In the genomic region with DNA sequence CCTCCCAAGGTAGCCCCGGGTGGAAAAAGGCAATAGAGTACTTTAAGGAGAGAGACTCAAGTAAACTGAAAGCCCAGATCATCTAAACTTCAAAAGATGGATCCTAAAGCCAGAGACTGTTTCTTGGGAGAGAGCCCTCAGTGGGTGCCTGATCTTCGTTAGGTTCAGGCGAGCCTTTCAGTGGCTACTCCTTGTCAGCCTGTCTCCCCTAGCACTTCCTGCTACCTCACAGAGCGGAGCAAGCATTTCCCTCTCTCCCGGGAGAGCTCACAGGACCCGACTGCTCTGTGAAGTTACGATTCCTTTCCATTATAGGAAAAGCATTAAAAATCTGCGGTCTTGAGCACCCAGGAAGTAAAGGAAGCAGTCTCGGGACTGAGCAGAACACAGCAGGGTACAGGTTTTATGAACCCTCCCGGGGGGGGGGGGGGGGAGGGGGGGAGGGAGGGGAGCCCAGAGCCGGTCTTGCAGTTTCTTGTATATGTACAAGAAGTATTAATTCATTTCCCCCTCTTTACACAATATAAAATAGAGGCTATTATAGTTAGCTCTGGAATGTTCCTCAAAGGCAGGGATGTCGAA, we compare ENCODE assay signal across 10 mouse cellular contexts. TPM values are rescaled to one million over a fixed set of nuclear protein-coding genes. Genes with fewer than 3 reads are reported as not detected.
DNase-seq lines count a peak whose midpoint lies in the region; ATAC-seq and TF ChIP-seq lines count a peak whose summit lies in the region.
"Had no signal": no experiment of that assay in that cellular context is flagged by ENCODE, and none has a peak within 500 bp of the region (broad histone marks: within the 10 kb centered on the region; RNA-seq: fewer than 3 reads in every experiment).

No protein-coding gene starts in this region.

- no peak for TF ChIP-seq CTCF in gastrocnemius, adult 2 months (IDR thresholded peaks at IDR 0.05)
- TF ChIP-seq CTCF in lung, postnatal 0 days (IDR thresholded peaks at IDR 0.05): no peak

- H3K4me2 ChIP-seq in lung, postnatal 0 days (replicated peaks; ENCODE audit: low read depth, low read length): peak overlapping the region; percentile 37
- H3K4me2 ChIP-seq in liver, embryonic 11.5 days: peak overlapping the region; percentile 43
- H3K4me2 ChIP-seq: midbrain, embryonic 12.5 days had no signal

- TF ChIP-seq EP300 in lung, postnatal 0 days (IDR thresholded peaks at IDR 0.05): no peak

- ATAC-seq in lung, postnatal 0 days: peak; percentile 42
- no peak for ATAC-seq in liver, embryonic 11.5 days (replicated peaks; ENCODE audit: low FRiP score)

- no peaks in the 10 kb centered on the region for H3K9me3 ChIP-seq in lung, postnatal 0 days (ENCODE audit: low read length)
- 0 out of 2 replicates have a peak, but pooled peaks cover 2% of the 10 kb centered on the region for H3K9me3 ChIP-seq in liver, embryonic 11.5 days (ENCODE audit: control insufficient read depth, low read length)
- H3K9me3 ChIP-seq: midbrain, embryonic 12.5 days had no signal

- intact Hi-C loops in gastrocnemius, adult 2 months (cut with DNase I): no loop called here

- DNase-seq in gastrocnemius, adult 2 months: no peak
- no peak for DNase-seq in gastrocnemius, postnatal 25 days
- DNase-seq in lung, postnatal 0 days (ENCODE audit: low spot score): peak; percentile 26
- no peak for DNase-seq in lung, postnatal 10 days
- no peak for DNase-seq in liver, embryonic 11.5 days (ENCODE audit: low spot score)
- peak; percentile 39 for DNase-seq in thymus, postnatal 25 days
- no peak for DNase-seq in adrenal gland, postnatal 10 days
- DNase-seq in embryo, embryonic 10 days (ENCODE audit: low spot score): no peak
- DNase-seq: cerebellum, adult 8-10 months had no signal

- 17% methylated on average over 11 of the region's 12 CpGs for WGBS in lung, postnatal 0 days
- 35% methylated on average over 11 of the region's 12 CpGs for WGBS in liver, embryonic 11.5 days

- H3K9ac ChIP-seq in lung, postnatal 0 days (replicated peaks; ENCODE audit: low read depth): no peak overlapping the region
- H3K9ac ChIP-seq in liver, embryonic 11.5 days (ENCODE audit: low read depth, low read length): no peak overlapping the region
- H3K9ac ChIP-seq: midbrain, embryonic 12.5 days had no signal

- H3K4me1 ChIP-seq in lung, postnatal 0 days (ENCODE audit: insufficient read depth, low read depth, low read length): peaks cover 3% of the 10 kb centered on the region; the same call in 1 of the 2 replicates
- peaks cover 7% of the 10 kb centered on the region for H3K4me1 ChIP-seq in liver, embryonic 11.5 days (replicated peaks; ENCODE audit: control insufficient read depth, insufficient read depth, low read length)

- H3K27me3 ChIP-seq in lung, postnatal 0 days (replicated peaks; ENCODE audit: insufficient read depth, low read length): no peaks in the 10 kb centered on the region
- H3K27me3 ChIP-seq in liver, embryonic 11.5 days (replicated peaks; ENCODE audit: control insufficient read depth, insufficient read depth, low read length): no peaks in the 10 kb centered on the region
- H3K27me3 ChIP-seq: midbrain, embryonic 12.5 days had no signal

- peak overlapping the region; percentile 43 for H3K4me3 ChIP-seq in gastrocnemius, adult 2 months
- H3K4me3 ChIP-seq in lung, postnatal 0 days (ENCODE audit: low read depth, low read length): no peak overlapping the region
- peak overlapping the region; percentile 3; the same call in 1 of the 2 replicates for H3K4me3 ChIP-seq in liver, embryonic 11.5 days (ENCODE audit: low read depth, low read length)
- H3K4me3 ChIP-seq: midbrain, embryonic 12.5 days had no signal

- H3K27ac ChIP-seq in gastrocnemius, adult 2 months: peak overlapping the region; percentile 20; the same call in 1 of the 2 replicates
- peak overlapping the region; percentile 68 for H3K27ac ChIP-seq in lung, postnatal 0 days (ENCODE audit: low read length)
- no peak overlapping the region for H3K27ac ChIP-seq in liver, embryonic 11.5 days (ENCODE audit: low read depth, low read length)
- H3K27ac ChIP-seq: midbrain, embryonic 12.5 days had no signal

- no peaks in the 10 kb centered on the region for H3K36me3 ChIP-seq in lung, postnatal 0 days (ENCODE audit: insufficient read depth, low read length)
- H3K36me3 ChIP-seq in liver, embryonic 11.5 days (ENCODE audit: control insufficient read depth, insufficient read depth, low read length): no peaks in the 10 kb centered on the region
- H3K36me3 ChIP-seq: midbrain, embryonic 12.5 days had no signal

RNA-seq across cellular contexts. Expression of gene Ralbp1, which starts 20.8 kb away (rescaled TPM):
- total RNA-seq in gastrocnemius, adult 2 months (2021): 10 to 100 TPM; 21.6 to 23.8 TPM
- total RNA-seq in gastrocnemius, postnatal 25 days (2021): 10 to 100 TPM; 20.2 to 20.5 TPM
- 151 and 155 TPM in 2 replicates for polyA plus RNA-seq in lung, postnatal 0 days (2015; fragmentation: Nextera tagmentation; extraction: Ambion mirVana)
- polyA plus RNA-seq in liver, embryonic 11.5 days (2014; fragmentation: Nextera tagmentation; extraction: Ambion mirVana): 48.7 and 55.2 TPM in 2 replicates
- 10 to 100 TPM; 32.4 to 37.4 TPM for total RNA-seq in adrenal gland, postnatal 10 days (2021)

RNA-seq across cellular contexts. Expression of gene Twsg1, which starts 44.6 kb away (rescaled TPM):
- total RNA-seq in gastrocnemius, adult 2 months (2021): 10 to 100 TPM; 25.2 to 31.6 TPM
- total RNA-seq in gastrocnemius, postnatal 25 days (2021): 10 to 100 TPM; 22.1 to 26.8 TPM
- 89.1 and 93.8 TPM in 2 replicates for polyA plus RNA-seq in lung, postnatal 0 days (2015; fragmentation: Nextera tagmentation; extraction: Ambion mirVana)
- polyA plus RNA-seq in liver, embryonic 11.5 days (2014; fragmentation: Nextera tagmentation; extraction: Ambion mirVana): 47.3 and 48.4 TPM in 2 replicates
- total RNA-seq in adrenal gland, postnatal 10 days (2021): 10 to 100 TPM; 63.3 to 70.0 TPM

Comparison
In these comparisons a context has a peak if more than half of its experiments do, and no peak if none do; other contexts are left out.
1. DNase-seq: peak in lung, postnatal 0 days (single experiment) and thymus, postnatal 25 days (single experiment); none in gastrocnemius, adult 2 months (single experiment), gastrocnemius, postnatal 25 days (single experiment), lung, postnatal 10 days (single experiment), liver, embryonic 11.5 days (single experiment), adrenal gland, postnatal 10 days (single experiment) and embryo, embryonic 10 days (single experiment).